Mouse (Mus musculus) hindbrain, embryonic 14.5 days (tissue): ENCODE measurements around the gene Syne2. TPM values are rescaled to one million over a fixed set of nuclear protein-coding genes. Genes with fewer than 3 reads are reported as not detected.

Experiments used
- ATAC-seq: fragments of 200-750 bp; cut with Nextera tagmentation; 2 replicates; pipeline ENCODE4 v1.8.0; 2017; ENCODE audit warnings: moderate number of reproducible peaks, mild to moderate bottlenecking, moderate TSS enrichment, moderate library complexity; ENCODE audit not compliant: low FRiP score
- DNase-seq: peaks from one replicate; pipeline ENCODE4 v3.0.0-alpha.2; 2015; ENCODE audit warnings: low spot score
- H3K27ac ChIP-seq: fragments of 300-500 bp; sonication (generic); 2 replicates; pipeline ENCODE4 v1.5.1; 2014; ENCODE audit warnings: mild to moderate bottlenecking, moderate library complexity
- H3K27me3 ChIP-seq: fragments of 300-500 bp; sonication (generic); 2 replicates; pipeline ENCODE4 v1.6.1; 2014; ENCODE audit warnings: mild to moderate bottlenecking, low read length, mixed read lengths; ENCODE audit not compliant: control insufficient read depth, insufficient read depth
- H3K36me3 ChIP-seq: fragments of 300-500 bp; sonication (generic); replicated peaks from 2 replicates; pipeline ENCODE4 v1.6.1; 2014; ENCODE audit not compliant: control insufficient read depth, insufficient read depth
- H3K4me1 ChIP-seq: fragments of 300-500 bp; sonication (generic); replicated peaks from 2 replicates; pipeline ENCODE4 v1.6.1; 2014; ENCODE audit warnings: antibody characterized with exemption, low read length, mixed read lengths; ENCODE audit not compliant: control insufficient read depth, insufficient read depth
- H3K4me2 ChIP-seq: fragments of 300-500 bp; sonication (generic); replicated peaks from 2 replicates; pipeline ENCODE4 v1.6.1; 2014; ENCODE audit warnings: mild to moderate bottlenecking, moderate library complexity
- H3K4me3 ChIP-seq: fragments of 300-500 bp; sonication (generic); replicated peaks from 2 replicates; pipeline ENCODE4 v1.5.1; 2014; ENCODE audit warnings: mild to moderate bottlenecking, low read length
- H3K9ac ChIP-seq: fragments of 300-500 bp; sonication (generic); 2 replicates; pipeline ENCODE4 v1.6.1; 2014
- H3K9me3 ChIP-seq: fragments of 300-500 bp; sonication (generic); 2 replicates; pipeline ENCODE4 v1.6.1; 2016; ENCODE audit warnings: low read length; ENCODE audit not compliant: control insufficient read depth
- WGBS: fragments of 180-500 bp; shearing (Covaris S2); extraction: QIAGEN DNeasy Blood & Tissue Kit; methylation state at CpG from one replicate; pipeline ENCODE4 v1.1.7; 2014; 5-methylcytosine and 5-hydroxymethylcytosine counted together
- polyA plus RNA-seq: library from polyadenylated mRNA; unstranded; fragments of >200 nt; fragmentation: Nextera tagmentation; extraction: Ambion mirVana; gene quantifications from 2 replicates; pipeline ENCODE4 v1.2.1, GENCODE M21; 2014

The Syne2 gene
- polyA plus RNA-seq, 1 experiment from 2014 or later = 52.6 TPM

- DNase-seq = peak; percentile 79
- no peak for ATAC-seq
- 84% methylated on average over 14 of the region's 14 CpGs for whole genome bisulfite sequencing
These were observed 198.5 kb downstream of the Syne2 start for GRCm38 (mm10) chr12:76016123-76017101.

GRCm38 (mm10) chr12:76018640-76019039, 200.7 kb downstream of the Syne2 start:
- Histone ChIP-seq H3K4me2 (no peak overlapping the region), H3K9me3 (no peaks in the 10 kb centered on the region), H3K9ac (no peak overlapping the region), H3K36me3 (peaks cover 41% of the 10 kb centered on the region), H3K27ac (no peak overlapping the region), H3K4me1 (no peaks in the 10 kb centered on the region), H3K4me3 (no peak overlapping the region), H3K27me3 (no peaks in the 10 kb centered on the region)
- 79% methylated on average over 8 of the region's 8 CpGs for WGBS
- DNase-seq = peak; percentile 29
- ATAC-seq = no peak

More at GRCm38 (mm10) chr12:76016123-76017101, 198.5 kb downstream of the Syne2 start:
- Histone ChIP-seq H3K9ac (no peak overlapping the region), H3K4me3 (no peak overlapping the region), H3K4me1 (no peaks in the 10 kb centered on the region), H3K4me2 (no peak overlapping the region), H3K27ac (no peak overlapping the region), H3K9me3 (no peaks in the 10 kb centered on the region), H3K36me3 (peaks cover 21% of the 10 kb centered on the region; the same call in 1 of the 2 replicates), H3K27me3 (no peaks in the 10 kb centered on the region)

GRCm38 (mm10) chr12:76042301-76042700, 224.4 kb downstream of the Syne2 start:
- WGBS = 96% methylated on average over 8 of the region's 8 CpGs
- H3K36me3 ChIP-seq = peaks cover 85% of the 10 kb centered on the region

GRCm38 (mm10) chr12:76046561-76046960, 228.6 kb downstream of the Syne2 start:
- Histone ChIP-seq H3K4me1 (no peaks in the 10 kb centered on the region), H3K27me3 (no peaks in the 10 kb centered on the region), H3K4me3 (no peak overlapping the region), H3K27ac (no peak overlapping the region), H3K36me3 (peaks cover 60% of the 10 kb centered on the region), H3K9me3 (no peaks in the 10 kb centered on the region), H3K9ac (no peak overlapping the region), H3K4me2 (no peak overlapping the region)
- DNase-seq (no peak), ATAC-seq (no peak)
- 95% methylated on average over 6 of the region's 6 CpGs for WGBS

More at GRCm38 (mm10) chr12:76042301-76042700, 224.4 kb downstream of the Syne2 start:
- ATAC-seq (no peak), DNase-seq (no peak)
- no peak overlapping the region for H3K9ac ChIP-seq
- no peak overlapping the region for H3K4me3 ChIP-seq
- no peaks in the 10 kb centered on the region for H3K4me1 ChIP-seq
- no peaks in the 10 kb centered on the region for H3K9me3 ChIP-seq
- H3K27ac ChIP-seq = no peak overlapping the region
- H3K27me3 ChIP-seq = no peaks in the 10 kb centered on the region
- no peak overlapping the region for H3K4me2 ChIP-seq

- no peaks in the 10 kb centered on the region for H3K27me3 ChIP-seq
- H3K9me3 ChIP-seq = no peaks in the 10 kb centered on the region
- no peak overlapping the region for H3K4me2 ChIP-seq
- no peaks in the 10 kb centered on the region for H3K4me1 ChIP-seq
- WGBS = 78% methylated on average over 3 of the region's 3 CpGs
- peaks cover 51% of the 10 kb centered on the region for H3K36me3 ChIP-seq
- H3K4me3 ChIP-seq = no peak overlapping the region
- ATAC-seq (no peak), DNase-seq (no peak)
- H3K27ac ChIP-seq = no peak overlapping the region
- no peak overlapping the region for H3K9ac ChIP-seq
These were observed 230.0 kb downstream of the Syne2 start for GRCm38 (mm10) chr12:76047921-76048320.

GRCm38 (mm10) chr12:76048672-76049071, 230.7 kb downstream of the Syne2 start:
- H3K4me1 ChIP-seq = no peaks in the 10 kb centered on the region
- peaks cover 46% of the 10 kb centered on the region for H3K36me3 ChIP-seq
- 0 out of 2 replicates have a peak overlapping the region, but pooled peaks have one; percentile 6 for H3K27ac ChIP-seq
- H3K4me3 ChIP-seq = no peak overlapping the region
- ATAC-seq (no peak), DNase-seq (no peak)
- no peak overlapping the region for H3K9ac ChIP-seq
- H3K27me3 ChIP-seq = no peaks in the 10 kb centered on the region
- 76% methylated on average over 8 of the region's 8 CpGs for WGBS
- H3K4me2 ChIP-seq = no peak overlapping the region
- H3K9me3 ChIP-seq = no peaks in the 10 kb centered on the region

GRCm38 (mm10) chr12:76049343-76049742, 231.4 kb downstream of the Syne2 start:
- Histone ChIP-seq H3K27ac (no peak overlapping the region), H3K36me3 (peaks cover 41% of the 10 kb centered on the region), H3K4me1 (no peaks in the 10 kb centered on the region), H3K9me3 (no peaks in the 10 kb centered on the region), H3K4me2 (no peak overlapping the region), H3K4me3 (no peak overlapping the region), H3K9ac (no peak overlapping the region), H3K27me3 (no peaks in the 10 kb centered on the region)
- 65% methylated on average over 5 of the region's 5 CpGs for WGBS
- ATAC-seq (no peak), DNase-seq (no peak)

- H3K9me3 ChIP-seq = no peaks in the 10 kb centered on the region
- no peak overlapping the region for H3K4me2 ChIP-seq
- H3K4me1 ChIP-seq = no peaks in the 10 kb centered on the region
- H3K9ac ChIP-seq = no peak overlapping the region
- 95% methylated on average over 9 of the region's 9 CpGs for WGBS
- DNase-seq (no peak), ATAC-seq (no peak)
- peaks cover 51% of the 10 kb centered on the region for H3K36me3 ChIP-seq
- no peak overlapping the region for H3K27ac ChIP-seq
- H3K4me3 ChIP-seq = no peak overlapping the region
- H3K27me3 ChIP-seq = no peaks in the 10 kb centered on the region
These were observed 233.9 kb downstream of the Syne2 start for GRCm38 (mm10) chr12:76051879-76052278.

- H3K27me3 ChIP-seq = no peaks in the 10 kb centered on the region
- WGBS = 93% methylated on average over 9 of the region's 9 CpGs
- H3K4me1 ChIP-seq = no peaks in the 10 kb centered on the region
- no peaks in the 10 kb centered on the region for H3K9me3 ChIP-seq
- no peak overlapping the region for H3K27ac ChIP-seq
- no peak for ATAC-seq
- H3K36me3 ChIP-seq = peaks cover 50% of the 10 kb centered on the region
- no peak overlapping the region for H3K4me2 ChIP-seq
- no peak overlapping the region for H3K4me3 ChIP-seq
- no peak overlapping the region for H3K9ac ChIP-seq
- no peak for DNase-seq
These were observed 236.7 kb downstream of the Syne2 start for GRCm38 (mm10) chr12:76054653-76055052.
